Mouse (Mus musculus) spleen, postnatal 14 days (tissue): Measurements from ENCODE around the gene Pak2.
A peak's percentile ranks its signal among the peaks of the same experiment; 100 is the strongest.
"Not testable (repeated sequence)": the region's sequence is repeated elsewhere in the genome, so short reads cannot be mapped to it uniquely, and the experiment has no call there.

Experiments
- DNase-seq, 2 experiments: peaks; one replicate each; pipeline ENCODE4 v3.0.0; 2021 to 2022; ENCODE audit warnings: low spot score in 2 of 2

The Pak2 gene

DNA sequence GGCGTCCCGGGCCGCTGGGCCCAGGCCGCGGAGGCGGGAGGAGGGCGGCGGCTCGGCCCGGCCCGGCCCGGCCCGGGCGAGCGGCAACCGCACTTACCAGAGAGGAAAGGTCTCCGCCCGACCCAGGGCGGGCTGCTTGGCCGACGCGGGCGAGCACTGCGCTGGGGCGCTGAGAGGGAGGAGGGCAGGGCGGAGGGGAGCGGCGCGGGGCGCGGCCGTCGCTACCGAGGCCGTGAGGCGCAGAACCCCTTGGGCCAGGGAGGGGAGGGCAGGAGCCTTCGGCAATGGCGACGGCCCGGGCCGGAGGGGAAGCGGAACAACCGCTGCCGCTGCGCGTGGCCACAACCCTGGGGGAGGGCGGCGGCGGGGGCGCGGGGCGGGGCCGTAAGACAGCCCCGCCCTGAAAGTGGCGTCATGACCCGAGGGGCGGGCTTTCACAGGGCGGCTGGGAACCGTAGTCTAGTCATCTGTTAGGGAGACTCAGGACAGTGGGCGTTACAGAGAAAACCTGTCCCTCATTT, at the start of gene Pak2:
Gene Pak2, minus strand, starts transcription at position 352 of the 521 bp plus-strand sequence.
- DNase-seq = peak; percentile 81 to 83

DNA sequence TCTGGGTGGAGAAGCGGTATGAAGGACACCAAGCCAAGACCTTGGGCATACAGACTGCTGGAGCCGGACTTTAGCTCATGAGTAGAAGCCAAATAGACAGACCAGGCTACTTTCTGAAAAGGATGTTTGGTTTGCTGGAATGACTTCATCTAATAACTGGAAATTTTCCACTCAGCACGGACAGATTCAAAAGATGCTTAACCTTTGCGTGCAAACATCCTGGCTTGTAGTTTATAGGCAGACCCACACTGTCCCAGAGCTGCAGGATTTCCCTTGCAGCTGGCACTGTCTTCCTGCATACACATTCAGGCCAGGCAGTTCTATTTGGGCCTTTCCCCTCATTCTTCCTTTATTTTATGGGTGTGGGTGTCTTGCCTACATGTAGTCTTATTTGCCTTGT, 47.9 kb upstream of the Pak2 start:
- DNase-seq = no peak

GRCm38 (mm10) chr16:32125364-32125763, 46.2 kb upstream of the Pak2 start:
- no peak for DNase-seq

- peak in 1 of 2 experiments; percentile 53 for DNase-seq
These were observed 45.5 kb upstream of the Pak2 start for GRCm38 (mm10) chr16:32124444-32125335.

DNA sequence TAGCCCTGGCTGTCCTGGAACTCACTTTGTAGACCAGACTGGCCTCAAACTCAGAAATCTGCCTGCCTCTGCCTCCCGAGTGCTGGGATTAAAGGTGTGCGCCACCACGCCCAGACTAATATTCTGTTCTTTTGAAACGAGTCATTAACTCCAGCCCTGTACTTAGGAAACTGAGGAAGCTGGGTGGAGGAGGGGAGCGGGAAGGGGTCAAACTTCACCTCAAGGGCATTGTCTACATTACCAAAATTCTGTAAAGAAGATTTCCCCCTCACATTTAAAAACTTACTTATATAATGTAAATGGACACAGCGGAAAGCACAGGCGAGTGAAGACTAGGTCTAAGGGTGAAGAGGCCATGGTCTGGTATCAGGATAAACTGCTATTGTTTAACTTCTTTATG, 44.9 kb upstream of the Pak2 start:
- no peak for DNase-seq

GRCm38 (mm10) chr16:32120454-32120853, 41.3 kb upstream of the Pak2 start:
- no peak for DNase-seq

DNA sequence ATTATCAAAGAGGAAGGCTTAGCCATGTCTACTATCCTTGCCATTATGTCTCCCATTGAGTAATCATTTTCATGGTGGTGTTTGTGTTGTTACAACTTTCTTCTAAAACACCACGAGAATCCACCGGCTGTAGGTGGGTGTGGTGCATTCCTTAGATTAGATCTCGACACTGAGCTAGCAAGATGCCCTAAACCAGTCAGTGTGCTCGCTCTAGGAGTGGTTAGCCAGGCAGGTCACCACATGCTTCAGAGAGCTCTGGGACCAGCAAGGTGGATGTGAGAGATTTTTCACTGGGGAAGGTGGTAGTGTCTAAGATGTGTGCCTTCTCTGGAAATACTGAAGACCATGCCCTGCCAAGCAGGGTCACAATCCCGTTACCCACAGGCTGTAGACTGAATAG, 37.0 kb upstream of the Pak2 start:
- DNase-seq = no peak

- no peak for DNase-seq
These were observed 36.6 kb upstream of the Pak2 start for GRCm38 (mm10) chr16:32115781-32116180.

- peak; percentile 80 to 88 for DNase-seq
These were observed 36.0 kb upstream of the Pak2 start for GRCm38 (mm10) chr16:32114968-32115695.

- no peak for DNase-seq
These were observed 35.3 kb upstream of the Pak2 start for GRCm38 (mm10) chr16:32114406-32114805.

GRCm38 (mm10) chr16:32113541-32114218, 34.5 kb upstream of the Pak2 start:
- peak; percentile 34 to 42 for DNase-seq

- DNase-seq = no peak
These were observed 32.0 kb upstream of the Pak2 start for GRCm38 (mm10) chr16:32110951-32111699.

GRCm38 (mm10) chr16:32108578-32108977, 29.4 kb upstream of the Pak2 start:
- no peak for DNase-seq

DNA sequence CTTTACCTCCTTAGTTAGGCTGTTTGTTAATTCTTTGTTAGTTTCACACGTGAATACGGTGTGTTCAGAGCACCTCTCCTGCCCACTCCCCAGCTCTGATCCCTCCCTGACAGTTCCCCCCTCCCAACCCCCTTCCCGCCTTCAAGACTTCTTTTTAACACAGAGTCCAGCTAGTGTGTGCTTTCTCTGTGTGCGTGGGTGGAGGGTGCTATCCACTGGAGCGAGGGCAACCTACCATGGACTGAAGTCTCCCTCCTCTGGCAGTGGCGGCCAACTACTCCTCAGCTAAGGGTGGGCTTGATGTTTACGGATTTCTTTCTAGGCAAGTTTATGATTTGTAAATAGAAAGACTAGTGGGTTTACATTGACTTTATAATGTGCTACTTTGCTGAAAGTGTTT, 29.0 kb upstream of the Pak2 start:
- no peak for DNase-seq

DNA sequence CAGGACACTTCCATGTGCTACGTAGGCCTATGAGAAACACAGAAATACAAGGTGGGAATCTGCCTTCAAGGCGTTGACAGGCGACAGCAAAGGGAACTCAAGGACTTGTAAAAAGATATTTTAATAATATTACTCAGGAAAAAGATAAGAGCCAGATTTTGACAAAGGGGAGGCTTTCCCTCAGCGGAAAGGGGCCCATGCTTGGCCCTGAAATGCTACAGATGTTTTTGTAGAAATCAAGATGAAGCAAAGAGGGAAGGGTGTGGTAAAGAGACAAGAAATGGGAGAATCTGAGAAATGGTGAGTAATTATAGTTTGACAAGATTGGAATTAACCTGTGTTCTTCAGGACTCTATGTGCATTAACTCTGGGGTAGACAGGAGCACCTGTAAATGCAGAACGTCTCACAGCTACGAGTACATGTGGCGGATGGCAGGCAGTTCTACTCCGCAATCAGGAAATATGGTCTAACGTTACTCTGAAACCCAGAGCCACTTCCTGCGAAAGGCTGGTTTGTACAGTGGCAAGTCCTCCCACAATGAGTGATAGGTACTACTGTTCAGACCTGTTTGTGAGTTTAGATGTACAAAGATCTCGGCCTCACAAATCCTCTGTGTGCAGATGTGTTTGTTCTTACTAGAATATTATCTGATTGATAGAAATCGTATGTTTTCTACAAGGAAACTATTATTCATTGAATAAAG, 28.4 kb upstream of the Pak2 start:
- no peak for DNase-seq

GRCm38 (mm10) chr16:32105698-32106097, 26.6 kb upstream of the Pak2 start:
- DNase-seq = no peak

DNA sequence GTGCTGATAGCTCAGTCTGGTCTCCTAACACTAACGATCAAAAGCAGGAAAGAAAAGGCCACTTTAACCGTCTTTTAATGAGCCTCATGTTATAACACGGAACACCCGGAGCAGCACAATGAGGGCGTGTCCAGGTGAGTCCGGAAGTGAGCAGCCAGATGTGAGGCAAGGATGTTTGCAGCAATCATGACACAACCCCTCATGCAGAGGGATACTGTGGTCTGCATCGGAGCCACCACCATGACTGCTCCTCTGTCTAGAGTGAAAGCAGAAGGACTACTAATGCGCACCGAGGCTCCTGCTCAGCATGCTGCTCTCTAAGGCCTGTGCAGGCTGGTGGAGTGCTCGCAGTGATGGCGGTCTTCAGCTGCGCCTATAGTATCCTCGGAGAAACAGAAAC, 23.2 kb upstream of the Pak2 start:
- no peak for DNase-seq

DNA sequence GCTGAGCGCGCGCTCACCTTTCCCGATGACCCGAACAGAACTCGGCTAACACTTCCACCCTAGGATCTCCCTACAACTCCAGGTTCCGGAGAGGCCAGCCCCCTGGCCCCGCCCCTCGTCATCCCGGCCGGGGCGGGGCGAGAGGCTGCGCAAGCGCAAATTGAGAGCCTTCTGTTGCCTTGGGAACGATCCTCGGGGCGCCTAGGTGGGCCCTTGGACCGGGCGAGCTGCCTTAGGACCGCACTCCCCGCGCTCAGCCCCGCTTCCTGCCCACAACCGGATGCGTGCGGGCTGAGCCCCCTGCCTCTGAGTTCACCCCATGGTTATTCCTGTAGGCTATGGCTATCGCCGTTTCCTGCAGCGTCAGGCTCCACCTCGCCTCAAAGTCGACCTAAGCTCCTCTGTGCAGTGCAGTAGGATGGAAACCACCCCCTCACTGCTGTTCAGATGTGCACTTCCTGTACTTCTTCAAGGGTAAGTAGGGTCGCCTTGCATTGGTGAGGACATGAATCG, 20.6 kb upstream of the Pak2 start, which contains the start of the genes Pigx and Cep19:
Gene Pigx, minus strand, starts transcription at position 103 of the 513 bp plus-strand sequence.
Gene Cep19, plus strand, starts transcription at position 163 of the 513 bp plus-strand sequence.
- peak; percentile 74 to 77 for DNase-seq

DNA sequence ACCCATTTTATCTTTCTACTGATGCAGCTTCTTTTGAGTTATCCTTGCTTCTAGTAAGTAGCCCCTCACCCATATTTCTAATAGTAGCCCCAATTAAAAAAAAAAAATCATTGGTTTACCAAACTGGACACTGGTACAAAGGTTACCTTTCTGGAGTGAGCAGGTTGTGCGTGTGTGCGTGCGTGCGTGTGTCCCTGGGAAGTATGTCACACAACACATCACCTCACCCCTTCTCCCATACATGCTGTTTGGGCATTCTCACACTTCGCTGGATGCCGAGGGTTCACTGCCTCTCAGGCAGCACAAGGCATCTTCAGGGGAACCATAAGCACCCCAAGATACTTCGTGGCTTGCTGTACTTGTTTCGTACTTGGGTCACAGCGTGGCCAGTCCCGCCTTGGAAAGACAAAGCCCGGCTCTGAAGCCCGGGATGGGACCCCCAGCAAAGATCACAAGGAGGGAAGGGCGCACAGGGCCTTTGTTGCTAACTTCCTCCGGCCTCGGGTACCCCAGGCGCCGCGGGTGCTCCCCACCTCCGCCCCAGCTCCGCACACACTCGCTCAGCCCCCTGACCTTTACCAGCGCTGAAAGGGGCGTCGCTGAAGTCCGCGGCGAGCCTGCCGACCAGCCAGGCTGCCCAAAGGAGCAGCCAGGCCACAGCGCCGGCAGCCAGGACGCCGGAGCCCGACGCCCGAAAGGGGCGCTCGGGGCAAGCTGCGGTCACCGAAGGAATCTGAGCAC, 19.9 kb upstream of the Pak2 start:
- no peak for DNase-seq

DNA sequence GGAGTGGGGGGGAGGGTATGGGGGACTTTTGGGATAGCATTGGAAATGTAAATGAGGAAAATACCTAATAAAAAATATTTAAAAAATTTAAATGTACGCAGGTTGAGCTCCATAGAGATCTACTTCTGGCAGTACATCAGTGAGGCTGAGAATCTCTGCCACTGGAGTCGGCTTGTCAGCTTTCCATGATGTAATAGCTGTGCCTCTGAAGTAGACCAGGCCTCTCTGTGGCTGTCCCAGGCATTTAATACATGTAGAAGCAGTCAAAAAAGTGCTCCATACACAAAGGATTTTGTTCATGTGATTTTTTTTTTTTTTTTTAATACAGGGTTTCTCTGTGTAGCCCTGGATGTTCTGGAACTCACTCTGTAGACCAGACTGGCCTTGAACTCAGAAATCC, 18.6 kb upstream of the Pak2 start:
- not testable (repeated sequence) for DNase-seq
